In the genomic region with DNA sequence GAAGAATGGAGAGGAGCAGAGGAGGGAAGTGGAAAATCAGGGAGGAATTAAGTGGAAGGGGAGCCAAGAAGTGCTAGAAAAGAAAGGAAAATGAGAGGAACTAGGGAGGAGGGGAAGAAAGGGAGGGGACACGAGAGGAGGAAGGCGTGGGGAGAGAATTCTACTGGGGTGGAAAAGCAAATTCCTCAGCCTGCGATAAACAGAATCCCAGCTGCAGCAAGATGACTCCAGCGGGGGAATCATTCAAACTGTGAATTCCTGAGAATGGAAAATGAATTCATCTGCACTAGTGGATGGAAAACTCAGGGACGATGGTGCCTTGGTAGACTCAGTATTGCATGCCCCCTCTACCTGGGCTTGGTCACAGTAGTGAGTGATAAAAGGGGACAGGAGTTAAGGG, we compare ENCODE assay signal across 20 mouse cellular contexts.
DNase-seq lines count a peak whose midpoint lies in the region; ATAC-seq and TF ChIP-seq lines count a peak whose summit lies in the region.
"Had no signal": no experiment of that assay in that cellular context is flagged by ENCODE, and none has a peak within 500 bp of the region (broad histone marks: within the 10 kb centered on the region; RNA-seq: fewer than 3 reads in every experiment).

No protein-coding gene starts in this region.

- H3K27me3 ChIP-seq in heart, postnatal 0 days (ENCODE audit: control insufficient read depth, insufficient read depth, low read length), result no peaks in the 10 kb centered on the region
- peaks cover 6% of the 10 kb centered on the region for H3K27me3 ChIP-seq in heart, embryonic 11.5 days (ENCODE audit: control insufficient read depth, insufficient read depth, low read length)
- H3K27me3 ChIP-seq in lung, embryonic 15.5 days, result no peaks in the 10 kb centered on the region
- no peaks in the 10 kb centered on the region for H3K27me3 ChIP-seq in myocyte (ENCODE audit: control insufficient read depth, insufficient read depth, insufficient read length)
- H3K27me3 ChIP-seq: forebrain, embryonic 15.5 days had no signal

- peaks cover 5% of the 10 kb centered on the region; the same call in 1 of the 2 replicates for H3K4me1 ChIP-seq in heart, postnatal 0 days (ENCODE audit: control insufficient read depth, insufficient read depth)
- H3K4me1 ChIP-seq in heart, embryonic 11.5 days (ENCODE audit: control insufficient read depth, insufficient read depth, low read length), result peaks cover 8% of the 10 kb centered on the region; the same call in 1 of the 2 replicates
- peaks cover 28% of the 10 kb centered on the region for H3K4me1 ChIP-seq in lung, embryonic 15.5 days
- peaks cover 5% of the 10 kb centered on the region for H3K4me1 ChIP-seq in lung, adult 2 months (ENCODE audit: control insufficient read depth, insufficient read depth, low read length)
- H3K4me1 ChIP-seq: limb, embryonic 12.5 days had no signal

- no peak overlapping the region for H3K9ac ChIP-seq in heart, postnatal 0 days (replicated peaks; ENCODE audit: low read depth, low read length)
- H3K9ac ChIP-seq in heart, embryonic 11.5 days (ENCODE audit: low read depth, low read length), result no peak overlapping the region
- H3K9ac ChIP-seq in lung, embryonic 15.5 days, result no peak overlapping the region
- H3K9ac ChIP-seq: embryonic facial prominence, embryonic 13.5 days; forebrain, embryonic 15.5 days; hindbrain, embryonic 12.5 days; limb, embryonic 12.5 days; liver, embryonic 12.5 days had no signal

- 0 out of 2 replicates have a peak overlapping the region, but pooled peaks have one; percentile 10 for H3K4me2 ChIP-seq in heart, postnatal 0 days (ENCODE audit: low read depth, low read length)
- no peak overlapping the region for H3K4me2 ChIP-seq in heart, embryonic 11.5 days
- no peak overlapping the region for H3K4me2 ChIP-seq in lung, embryonic 15.5 days
- H3K4me2 ChIP-seq in myocyte (ENCODE audit: low read depth), result peak overlapping the region; percentile 30
- H3K4me2 ChIP-seq: embryonic facial prominence, embryonic 13.5 days; forebrain, embryonic 15.5 days; hindbrain, embryonic 12.5 days; limb, embryonic 12.5 days; liver, embryonic 12.5 days had no signal

- H3ac ChIP-seq in myocyte (ENCODE audit: control insufficient read depth, insufficient read length), result no peak overlapping the region

- H3K36me3 ChIP-seq in heart, postnatal 0 days (replicated peaks; ENCODE audit: control insufficient read depth, insufficient read depth, low read length), result no peaks in the 10 kb centered on the region
- H3K36me3 ChIP-seq in heart, embryonic 11.5 days (ENCODE audit: control insufficient read depth, insufficient read depth, low read length), result no peaks in the 10 kb centered on the region
- no peaks in the 10 kb centered on the region for H3K36me3 ChIP-seq in lung, embryonic 15.5 days
- no peaks in the 10 kb centered on the region for H3K36me3 ChIP-seq in myocyte (ENCODE audit: control insufficient read depth, insufficient read depth)
- H3K36me3 ChIP-seq: embryonic facial prominence, embryonic 13.5 days; forebrain, embryonic 15.5 days; hindbrain, embryonic 12.5 days; limb, embryonic 12.5 days; liver, embryonic 12.5 days; midbrain, embryonic 10.5 days had no signal

- DNase-seq in gastrocnemius, adult 2 months, result no peak
- no peak for DNase-seq in gastrocnemius, adult 8-10 months (ENCODE audit: low spot score in 2 of 2)
- no peak for DNase-seq in heart, postnatal 0 days (ENCODE audit: low spot score)
- DNase-seq in lung, adult 2 months, result no peak
- DNase-seq: adrenal gland, postnatal 14 days; cerebellum, adult 11-12 months; cerebellum, postnatal 14 days; kidney, postnatal 10 days; right cerebral cortex, postnatal 25 days; thymus, postnatal 25 days had no signal

- no peaks in the 10 kb centered on the region for H3K9me3 ChIP-seq in heart, postnatal 0 days (replicated peaks; ENCODE audit: control insufficient read depth, low read length)
- no peaks in the 10 kb centered on the region for H3K9me3 ChIP-seq in heart, embryonic 11.5 days (replicated peaks; ENCODE audit: control insufficient read depth, low read length)
- H3K9me3 ChIP-seq in lung, embryonic 15.5 days, result no peaks in the 10 kb centered on the region
- H3K9me3 ChIP-seq: forebrain, embryonic 15.5 days; hindbrain, embryonic 12.5 days; limb, embryonic 12.5 days; liver, embryonic 12.5 days; midbrain, embryonic 10.5 days had no signal

- WGBS in heart, postnatal 0 days, result 29% methylated on average over 5 of the region's 5 CpGs
- WGBS in heart, embryonic 11.5 days (ENCODE audit: insufficient replicate concordance), result 39% methylated on average over 5 of the region's 5 CpGs
- 30% methylated on average over 5 of the region's 5 CpGs for WGBS in lung, embryonic 15.5 days
- WGBS in lung, adult 2 months, result 59% methylated on average over 5 of the region's 5 CpGs

- no peak for TF ChIP-seq CTCF in gastrocnemius, adult 2 months (IDR thresholded peaks at IDR 0.05)
- TF ChIP-seq CTCF in heart, postnatal 0 days (IDR thresholded peaks at IDR 0.05; ENCODE audit: low read depth), result no peak
- no peak for TF ChIP-seq CTCF in lung, adult 2 months (IDR thresholded peaks at IDR 0.05; ENCODE audit: insufficient read depth, low read length)

- ATAC-seq in heart, postnatal 0 days (ENCODE audit: insufficient read depth, low read depth), result no peak
- ATAC-seq in heart, embryonic 11.5 days (replicated peaks; ENCODE audit: insufficient number of reproducible peaks, low FRiP score, low TSS enrichment), result no peak
- ATAC-seq in lung, embryonic 15.5 days (ENCODE audit: borderline replicate concordance, extremely low read depth, low FRiP score, low TSS enrichment), result no peak
- ATAC-seq: forebrain, embryonic 15.5 days; liver, embryonic 12.5 days had no signal

- no peak overlapping the region; the same call in 1 of the 2 replicates for H3K4me3 ChIP-seq in gastrocnemius, adult 2 months
- H3K4me3 ChIP-seq in heart, postnatal 0 days (ENCODE audit: low read depth, low read length), result no peak overlapping the region
- H3K4me3 ChIP-seq in heart, embryonic 11.5 days (ENCODE audit: low read depth, low read length), result no peak overlapping the region
- H3K4me3 ChIP-seq in lung, embryonic 15.5 days, result no peak overlapping the region
- H3K4me3 ChIP-seq in lung, adult 2 months (replicated peaks; ENCODE audit: extremely low read depth, low read depth, low read length), result no peak overlapping the region
- no peak overlapping the region for H3K4me3 ChIP-seq in myocyte
- H3K4me3 ChIP-seq: embryonic facial prominence, embryonic 13.5 days; forebrain, embryonic 15.5 days; hindbrain, embryonic 12.5 days; limb, embryonic 12.5 days; liver, embryonic 12.5 days; midbrain, embryonic 10.5 days had no signal

- H3K27ac ChIP-seq in gastrocnemius, adult 2 months, result peak overlapping the region; percentile 59
- peak overlapping the region; percentile 25; the same call in 1 of the 2 replicates for H3K27ac ChIP-seq in heart, postnatal 0 days (ENCODE audit: low read depth)
- H3K27ac ChIP-seq in heart, embryonic 11.5 days (ENCODE audit: low read depth, low read length), result no peak overlapping the region
- H3K27ac ChIP-seq in lung, embryonic 15.5 days, result peak overlapping the region; percentile 47
- H3K27ac ChIP-seq: embryonic facial prominence, embryonic 13.5 days; forebrain, embryonic 15.5 days; hindbrain, embryonic 12.5 days; limb, embryonic 12.5 days; liver, embryonic 12.5 days; macrophage; midbrain, embryonic 10.5 days had no signal

- no peak for TF ChIP-seq POLR2A in lung, adult 2 months (IDR thresholded peaks at IDR 0.05; ENCODE audit: borderline replicate concordance, extremely low read depth, low read depth, low read length)
- no peak for TF ChIP-seq POLR2A in myocyte (IDR thresholded peaks at IDR 0.05; ENCODE audit: insufficient read length, low read depth)

- intact Hi-C loops in gastrocnemius, adult 2 months (cut with DNase I), result loop anchor here (10.0 kb wide), 2 partner anchors 167 to 237 kb away; no protein-coding TSS in a partner anchor

- TF ChIP-seq EP300 in heart, postnatal 0 days (IDR thresholded peaks at IDR 0.05; ENCODE audit: low read depth), result no peak

- no peaks in the 10 kb centered on the region for H3K79me2 ChIP-seq in myocyte (ENCODE audit: control insufficient read depth, insufficient read depth)

TF ChIP-seq in myocyte, 11 proteins besides CTCF, POLR2A, EP300 and RAD21:
- TF ChIP-seq MYOG (IDR thresholded peaks at IDR 0.05; ENCODE audit: control insufficient read depth in 1 of 3, insufficient read depth in 1 of 3, insufficient read length in 2 of 3, low read depth in 2 of 3) (no peak), MAX (IDR thresholded peaks at IDR 0.05; ENCODE audit: low read depth) (no peak), TCF12 (IDR thresholded peaks at IDR 0.05; ENCODE audit: insufficient read depth, poor library complexity, severe bottlenecking) (no peak), MYOD1 (IDR thresholded peaks at IDR 0.05; ENCODE audit: control insufficient read depth in 1 of 3, insufficient read length in 2 of 3, low read depth in 2 of 3) (no peak), CEBPB (IDR thresholded peaks at IDR 0.05; ENCODE audit: insufficient read depth, poor library complexity, severe bottlenecking) (no peak), POLR2AphosphoS2 (IDR thresholded peaks at IDR 0.05; ENCODE audit: insufficient read length, low read depth) (no peak), SRF (IDR thresholded peaks at IDR 0.05; ENCODE audit: control insufficient read depth, insufficient read length, low read depth) (no peak)
TF ChIP-seq in myocyte: peak in this region for 0.

Comparison
In these comparisons a context has a peak if more than half of its experiments do, and no peak if none do; other contexts are left out.
1. H3K4me2 ChIP-seq: peak in heart, postnatal 0 days (single experiment) and myocyte (single experiment); none in heart, embryonic 11.5 days (single experiment) and lung, embryonic 15.5 days (single experiment).